Mouse (Mus musculus): ENCODE results near the gene Prss28. TPM values are rescaled to one million over a fixed set of nuclear protein-coding genes. Genes with fewer than 3 reads are reported as not detected.

The Prss28 gene
- total RNA-seq (2018; cell fraction: chromatin; rRNA removed) = not detected
- not detected for total RNA-seq (2018; cell fraction: cytosol; rRNA removed)
- total RNA-seq (2018; cell fraction: nucleus; rRNA removed) = not detected
- polyA plus RNA-seq (2018) = not detected in 3 replicates

DNA sequence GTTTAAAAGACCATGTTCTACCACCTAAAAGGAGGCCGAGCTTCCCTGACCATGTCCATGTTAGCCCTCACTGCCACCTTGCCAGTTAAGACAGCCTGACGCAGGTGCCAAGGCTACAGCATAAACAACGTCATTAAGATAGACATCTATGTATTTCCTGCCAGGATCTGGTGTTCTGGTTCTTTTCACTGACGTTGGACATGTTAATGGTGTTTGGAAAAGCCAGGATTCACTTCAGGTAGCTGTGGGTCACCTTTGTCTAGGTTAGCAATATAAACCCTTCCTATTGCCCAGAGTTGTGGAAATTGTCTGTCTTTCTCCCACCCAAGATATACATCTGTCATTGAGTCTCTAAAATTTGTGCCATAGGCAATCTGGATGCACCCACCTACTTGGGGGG is at the start of gene Prss28:
Gene Prss28 (plus strand): TSS at position 301 of the 400 bp plus-strand sequence.
- Histone ChIP-seq H3K36me3 (ENCODE audit: inconsistent target) (no peaks in the 10 kb centered on the region), H3K79me2 (ENCODE audit: inconsistent target) (no peaks in the 10 kb centered on the region), H3K27ac (no peak within 1 kb of the TSS), H3K4me3 (ENCODE audit: inconsistent target) (no peak within 1 kb of the TSS)
- WGBS (ENCODE audit: missing documents) = 56% methylated on average over 4 of the region's 4 CpGs

- WGBS (ENCODE audit: missing documents) = 81% methylated on average over 3 of the region's 3 CpGs
- Histone ChIP-seq H3K4me3 (ENCODE audit: inconsistent target) (no peak overlapping the region), H3K79me2 (ENCODE audit: inconsistent target) (peaks cover 38% of the 10 kb centered on the region), H3K36me3 (ENCODE audit: inconsistent target) (peaks cover 72% of the 10 kb centered on the region), H3K27ac (no peak overlapping the region)
Measured at GRCm38 (mm10) chr17:25264453-25264852, 44.0 kb upstream of the Prss28 start.

- Histone ChIP-seq H3K36me3 (ENCODE audit: inconsistent target) (peaks cover 41% of the 10 kb centered on the region), H3K27ac (peak overlapping the region; percentile 76), H3K79me2 (ENCODE audit: inconsistent target) (peaks cover 72% of the 10 kb centered on the region), H3K4me3 (ENCODE audit: inconsistent target) (0 out of 2 replicates have a peak overlapping the region, but pooled peaks have one; percentile 97)
- WGBS (ENCODE audit: missing documents) = 86% methylated on average over 2 of the region's 2 CpGs
Measured at GRCm38 (mm10) chr17:25270795-25271335, 37.6 kb upstream of the Prss28 start.

DNA sequence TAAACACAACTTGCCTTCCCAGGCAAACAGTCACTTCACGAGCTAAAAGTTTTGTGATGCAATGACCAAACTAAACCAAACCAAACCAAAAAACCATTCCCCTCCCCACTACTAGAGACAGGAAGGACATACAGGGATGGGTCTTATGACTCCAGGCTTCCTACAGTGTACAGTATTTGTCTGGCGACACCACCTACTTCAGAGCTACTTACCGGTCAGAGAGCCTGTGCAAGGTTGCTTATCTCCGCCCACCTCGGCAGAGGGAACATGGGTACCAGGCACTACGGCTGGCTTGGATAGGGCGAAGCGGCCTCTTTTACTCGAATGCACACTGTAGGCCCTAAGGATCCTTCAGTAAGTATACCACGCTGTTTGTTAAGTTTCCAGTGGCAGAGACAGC is 36.1 kb upstream of the Prss28 start:
- Histone ChIP-seq H3K79me2 (ENCODE audit: inconsistent target) (peaks cover 57% of the 10 kb centered on the region), H3K27ac (peak overlapping the region; percentile 76), H3K36me3 (ENCODE audit: inconsistent target) (peaks cover 27% of the 10 kb centered on the region), H3K4me3 (ENCODE audit: inconsistent target) (peak overlapping the region; percentile 97)
- WGBS (ENCODE audit: missing documents) = 0% methylated on average over 10 of the region's 10 CpGs

DNA sequence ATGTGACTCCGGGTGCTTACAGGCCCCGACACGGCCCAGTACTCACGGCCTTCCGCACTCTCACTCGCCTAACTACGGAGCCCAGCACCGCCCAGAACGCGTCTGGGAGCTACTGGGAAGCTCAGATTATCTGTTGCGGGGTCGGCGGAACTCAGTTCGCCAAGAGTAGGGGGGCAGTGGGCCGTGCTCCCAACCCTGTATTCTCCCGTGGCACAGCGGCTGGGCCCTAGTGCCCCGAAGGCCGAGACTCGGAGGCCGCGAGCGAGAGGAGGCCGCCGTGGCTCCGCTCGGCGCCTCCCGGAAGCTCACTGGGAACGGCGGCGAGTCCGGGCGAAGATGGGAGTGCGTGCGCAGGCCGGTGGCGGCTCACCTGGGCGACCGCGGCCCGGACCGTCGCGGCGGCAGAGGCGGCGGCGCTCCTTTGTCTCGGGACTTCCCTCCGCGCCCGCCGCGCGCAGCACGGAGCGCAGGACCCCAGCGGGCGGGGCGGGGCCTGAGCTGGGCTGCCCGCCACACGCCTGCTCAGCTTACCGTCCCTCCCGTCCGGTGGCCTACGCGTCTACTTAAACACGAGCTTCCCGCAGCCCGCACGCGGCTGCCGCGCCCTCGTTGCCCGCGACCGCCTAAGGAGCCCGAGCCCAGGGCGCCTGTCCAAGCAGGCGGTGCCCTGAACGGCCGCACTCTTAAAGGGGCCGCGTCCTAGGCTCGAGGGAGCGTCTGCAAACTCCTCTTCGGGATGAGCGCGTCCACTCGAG is 35.3 kb upstream of the Prss28 start:
- under 1% methylated on average over 92 of the region's 92 CpGs for WGBS (ENCODE audit: missing documents)
- H3K36me3 ChIP-seq (ENCODE audit: inconsistent target) = peaks cover 19% of the 10 kb centered on the region
- peaks cover 49% of the 10 kb centered on the region for H3K79me2 ChIP-seq (ENCODE audit: inconsistent target)
- peak overlapping the region; percentile 94 for H3K27ac ChIP-seq
- peak overlapping the region; percentile 97 for H3K4me3 ChIP-seq (ENCODE audit: inconsistent target)

- H3K27ac ChIP-seq = peak overlapping the region; percentile 94
- 2% methylated on average over 34 of the region's 45 CpGs for WGBS (ENCODE audit: missing documents)
- H3K4me3 ChIP-seq (ENCODE audit: inconsistent target) = peak overlapping the region; percentile 40
- peaks cover 41% of the 10 kb centered on the region for H3K79me2 ChIP-seq (ENCODE audit: inconsistent target)
- peaks cover 11% of the 10 kb centered on the region; the same call in 1 of the 2 replicates for H3K36me3 ChIP-seq (ENCODE audit: inconsistent target)
Measured at GRCm38 (mm10) chr17:25273706-25274501, 34.5 kb upstream of the Prss28 start.

DNA sequence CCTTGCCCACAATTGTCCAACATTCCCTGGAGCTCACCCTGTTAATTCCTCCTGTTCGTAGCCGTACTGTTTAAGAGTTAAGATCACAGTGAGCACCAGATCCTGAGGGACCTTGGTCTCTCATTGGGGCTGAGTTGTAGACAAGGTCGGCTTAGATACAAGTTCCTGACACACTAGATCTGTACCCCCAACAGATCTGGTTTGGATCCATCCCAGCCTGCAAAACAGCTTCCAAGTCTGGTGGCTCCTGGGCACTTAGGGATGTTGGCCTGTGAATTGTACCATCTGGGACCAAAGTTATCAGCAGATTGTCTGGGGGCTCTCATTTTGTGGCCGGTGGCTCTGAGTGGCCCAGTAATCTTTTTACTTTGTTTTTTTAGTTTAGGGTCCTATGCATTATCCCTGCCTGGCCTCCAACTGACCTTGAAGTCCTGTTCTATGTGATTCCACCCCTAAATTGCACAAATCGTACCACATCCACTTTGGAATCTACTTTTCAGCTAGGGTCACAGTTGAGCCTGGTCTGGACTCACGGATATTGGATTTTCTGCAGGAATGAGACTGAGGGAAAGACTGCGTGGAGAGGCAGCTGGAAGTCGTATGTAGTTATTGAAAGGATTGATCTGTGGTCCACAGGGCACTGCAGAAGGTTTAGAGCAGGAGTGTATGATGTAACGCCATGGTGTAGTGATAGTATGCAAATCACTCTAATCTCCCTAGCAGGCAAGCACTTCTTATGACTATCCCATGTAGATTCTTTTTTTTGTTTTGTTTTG is 33.7 kb upstream of the Prss28 start, which contains the start of gene Ube2i:
Gene Ube2i (minus strand): TSS at position 52 of the 776 bp plus-strand sequence.
- H3K36me3 ChIP-seq (ENCODE audit: inconsistent target) = 0 out of 2 replicates have a peak, but pooled peaks cover 3% of the 10 kb centered on the region
- H3K79me2 ChIP-seq (ENCODE audit: inconsistent target) = peaks cover 33% of the 10 kb centered on the region
- peak within 1 kb of the TSS; percentile 94 for H3K27ac ChIP-seq
- 87% methylated on average over 9 of the region's 9 CpGs for WGBS (ENCODE audit: missing documents)
- peak within 1 kb of the TSS; percentile 40 for H3K4me3 ChIP-seq (ENCODE audit: inconsistent target)

GRCm38 (mm10) chr17:25275833-25276232 is 32.6 kb upstream of the Prss28 start:
- Histone ChIP-seq H3K4me3 (ENCODE audit: inconsistent target) (no peak overlapping the region), H3K79me2 (ENCODE audit: inconsistent target) (peaks cover 22% of the 10 kb centered on the region), H3K36me3 (ENCODE audit: inconsistent target) (no peaks in the 10 kb centered on the region), H3K27ac (no peak overlapping the region)
- 91% methylated on average over 3 of the region's 3 CpGs for WGBS (ENCODE audit: missing documents)

- H3K36me3 ChIP-seq (ENCODE audit: inconsistent target) = no peaks in the 10 kb centered on the region
- no peak overlapping the region for H3K27ac ChIP-seq
- WGBS (ENCODE audit: missing documents) = 42% methylated on average over 11 of the region's 11 CpGs
- H3K79me2 ChIP-seq (ENCODE audit: inconsistent target) = no peaks in the 10 kb centered on the region
- no peak overlapping the region for H3K4me3 ChIP-seq (ENCODE audit: inconsistent target)
Measured at GRCm38 (mm10) chr17:25282133-25282532, 26.3 kb upstream of the Prss28 start.

DNA sequence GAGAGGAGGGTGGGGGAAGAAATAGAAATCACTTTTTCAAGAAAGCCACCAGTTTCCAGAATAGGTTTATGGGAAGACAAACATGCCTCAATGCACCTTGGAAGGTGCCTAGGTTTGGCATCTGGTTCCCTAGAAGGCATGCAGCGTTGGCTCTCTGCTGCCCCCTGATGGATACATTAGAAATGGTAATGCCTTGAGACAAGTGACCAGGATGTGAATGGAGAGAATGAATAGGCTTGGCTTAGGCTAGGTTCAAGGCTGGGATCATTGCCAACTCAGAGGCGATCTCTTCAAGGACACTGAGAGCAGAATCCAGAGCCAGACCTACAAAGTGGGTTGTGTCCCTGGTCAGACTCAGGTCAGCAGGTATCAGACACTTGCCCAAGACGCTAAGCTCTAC is 23.4 kb upstream of the Prss28 start:
- WGBS (ENCODE audit: missing documents) = 28% methylated on average over 3 of the region's 3 CpGs
- H3K36me3 ChIP-seq (ENCODE audit: inconsistent target) = no peaks in the 10 kb centered on the region
- H3K4me3 ChIP-seq (ENCODE audit: inconsistent target) = no peak overlapping the region
- no peak overlapping the region for H3K27ac ChIP-seq
- no peaks in the 10 kb centered on the region for H3K79me2 ChIP-seq (ENCODE audit: inconsistent target)

DNA sequence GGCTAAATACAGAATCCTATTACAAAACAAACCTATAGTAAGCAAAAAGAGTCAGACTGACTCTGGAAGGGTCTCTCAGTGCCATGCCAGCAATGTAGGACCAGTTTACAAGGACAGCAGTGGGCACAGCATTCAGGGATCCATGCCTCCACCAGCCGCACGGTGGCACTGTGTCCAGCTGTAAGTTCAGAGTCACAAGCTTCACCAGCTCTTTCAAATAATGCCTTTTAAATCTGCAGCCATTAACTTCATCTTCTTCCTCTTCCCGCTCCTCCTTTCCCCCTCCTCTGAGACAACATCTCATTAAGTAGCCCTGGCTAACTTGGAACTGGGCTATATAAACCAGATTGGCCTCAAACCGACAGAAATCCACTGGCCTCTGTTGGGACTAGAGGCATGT is 19.6 kb upstream of the Prss28 start:
- no peaks in the 10 kb centered on the region for H3K79me2 ChIP-seq (ENCODE audit: inconsistent target)
- H3K4me3 ChIP-seq (ENCODE audit: inconsistent target) = no peak overlapping the region
- no peaks in the 10 kb centered on the region for H3K36me3 ChIP-seq (ENCODE audit: inconsistent target)
- H3K27ac ChIP-seq = no peak overlapping the region
- 22% methylated on average over 4 of the region's 4 CpGs for WGBS (ENCODE audit: missing documents)

DNA sequence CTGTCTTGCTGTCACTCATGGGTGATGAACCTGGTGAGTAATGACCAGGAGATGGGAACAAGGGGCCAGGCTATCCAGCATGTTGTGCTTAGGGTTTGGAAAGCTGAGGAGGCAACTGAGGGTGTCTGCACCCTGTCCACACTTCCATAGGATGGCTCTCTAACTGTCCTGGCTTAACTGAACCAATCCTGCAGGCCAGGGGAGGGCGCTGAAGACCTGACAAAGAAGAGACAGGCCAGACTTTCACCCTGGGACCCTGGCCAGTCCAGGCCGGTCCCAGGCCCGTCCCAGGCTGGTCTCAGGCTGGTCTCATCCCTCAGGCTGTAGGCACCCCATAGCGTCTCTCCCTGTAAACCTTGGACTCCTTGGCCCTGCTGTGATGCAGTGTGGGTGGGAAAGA is 18.0 kb upstream of the Prss28 start:
- Histone ChIP-seq H3K79me2 (ENCODE audit: inconsistent target) (no peaks in the 10 kb centered on the region), H3K36me3 (ENCODE audit: inconsistent target) (no peaks in the 10 kb centered on the region), H3K27ac (no peak overlapping the region), H3K4me3 (ENCODE audit: inconsistent target) (no peak overlapping the region)
- WGBS (ENCODE audit: missing documents) = 37% methylated on average over 4 of the region's 4 CpGs

- H3K36me3 ChIP-seq (ENCODE audit: inconsistent target) = no peaks in the 10 kb centered on the region
- H3K79me2 ChIP-seq (ENCODE audit: inconsistent target) = no peaks in the 10 kb centered on the region
- no peak overlapping the region for H3K4me3 ChIP-seq (ENCODE audit: inconsistent target)
- 77% methylated on average over 5 of the region's 5 CpGs for whole genome bisulfite sequencing (ENCODE audit: missing documents)
- no peak overlapping the region for H3K27ac ChIP-seq
Measured at GRCm38 (mm10) chr17:25293495-25293894, 15.0 kb upstream of the Prss28 start.

- WGBS (ENCODE audit: missing documents) = 74% methylated on average over 1 of the region's 1 CpGs
- Histone ChIP-seq H3K4me3 (ENCODE audit: inconsistent target) (no peak overlapping the region), H3K27ac (no peak overlapping the region), H3K36me3 (ENCODE audit: inconsistent target) (no peaks in the 10 kb centered on the region), H3K79me2 (ENCODE audit: inconsistent target) (no peaks in the 10 kb centered on the region)
Measured at GRCm38 (mm10) chr17:25294111-25294510, 14.3 kb upstream of the Prss28 start.
